Mouse (Mus musculus) cerebellum, adult 9-10 months (tissue): ENCODE results near the gene Zfp319.

Experiments used
- DNase-seq: peaks from one replicate; pipeline ENCODE4 v3.0.0; 2022

Gene Zfp319

GRCm38 (mm10) chr8:95305526-95305925, 26.2 kb downstream of the Zfp319 start:
- DNase-seq: no peak

GRCm38 (mm10) chr8:95302410-95302809, 29.3 kb downstream of the Zfp319 start:
- DNase-seq: no peak

GRCm38 (mm10) chr8:95293891-95294290, 37.9 kb downstream of the Zfp319 start:
- no peak for DNase-seq

- DNase-seq: peak; percentile 18
Measured at GRCm38 (mm10) chr8:95293172-95293571, 38.6 kb downstream of the Zfp319 start.

- no peak for DNase-seq
Measured at GRCm38 (mm10) chr8:95289066-95289650, 42.6 kb downstream of the Zfp319 start.

GRCm38 (mm10) chr8:95281493-95281892, 50.3 kb downstream of the Zfp319 start:
- no peak for DNase-seq
